Mouse (Mus musculus) myocyte (in vitro differentiated cells): ENCODE data around the gene 4930455H04Rik.

Experiments
- CEBPB ChIP-seq: IDR thresholded peaks from 2 replicates; pipeline ENCODE4 v1.6.1; 2011; ENCODE audit warnings: mild to moderate bottlenecking, moderate library complexity; ENCODE audit not compliant: poor library complexity, insufficient read depth, severe bottlenecking
- MYOG ChIP-seq, 3 experiments: IDR thresholded peaks; one replicate each; pipeline ENCODE4 v1.6.1; 2011; ENCODE audit warnings: control low read depth in 2 of 3, low read depth in 2 of 3, mild to moderate bottlenecking in 2 of 3; ENCODE audit not compliant: insufficient read length in 2 of 3, control insufficient read depth in 1 of 3, insufficient read depth in 1 of 3
- POLR2AphosphoS2 ChIP-seq: IDR thresholded peaks from one replicate; pipeline ENCODE4 v1.6.1; 2011; ENCODE audit warnings: low read depth, control low read depth; ENCODE audit not compliant: insufficient read length
- TCF12 ChIP-seq: IDR thresholded peaks from one replicate; pipeline ENCODE4 v1.6.1; 2011; ENCODE audit warnings: mild to moderate bottlenecking, control low read depth; ENCODE audit not compliant: poor library complexity, insufficient read depth, severe bottlenecking

DNA sequence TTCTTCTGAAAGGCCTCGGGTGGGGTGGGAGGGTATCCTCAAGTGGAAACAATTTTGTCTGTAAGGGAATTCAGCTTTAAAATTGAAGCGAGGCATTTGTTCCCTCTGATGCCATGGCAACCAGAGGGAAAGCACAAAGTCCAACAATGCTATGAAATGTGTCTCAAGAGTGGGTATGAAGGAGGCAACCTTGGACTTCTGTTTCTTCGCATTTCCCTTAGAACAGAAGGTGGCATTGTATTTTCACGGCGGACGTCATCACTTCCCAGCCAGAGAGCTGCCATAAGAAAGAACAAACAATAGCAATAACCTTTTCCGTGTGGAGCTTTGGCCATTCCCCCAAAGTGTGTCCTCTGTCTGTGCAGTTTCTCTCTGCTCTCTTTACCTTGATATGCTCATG, 53.8 kb downstream of the 4930455H04Rik start:
- TF ChIP-seq CEBPB = no peak
- TF ChIP-seq POLR2AphosphoS2 = no peak
- TF ChIP-seq MYOG (IDR thresholded peaks at IDR 0.05; ENCODE audit: control insufficient read depth in 1 of 3, insufficient read depth in 1 of 3, insufficient read length in 2 of 3, low read depth in 2 of 3) = no peak
- no peak for TF ChIP-seq TCF12
